Mouse (Mus musculus) retina, adult 2 months (tissue): ENCODE results near the gene Eif5a.
A peak's percentile ranks its signal among the peaks of the same experiment; 100 is the strongest.
"Not testable (repeated sequence)": the region's sequence is repeated elsewhere in the genome, so short reads cannot be mapped to it uniquely, and the experiment has no call there.

Experiments
- DNase-seq: peaks from one replicate; pipeline ENCODE4 v3.0.0-alpha.2; 2012; ENCODE audit warnings: low read depth, low spot score

Eif5a gene

GRCm38 (mm10) chr11:69921114-69922011, at the start of gene Eif5a:
Eif5a (minus strand) TSS chr11:69921958.
- peak; percentile 100 for DNase-seq

- DNase-seq, result no peak
Measured at GRCm38 (mm10) chr11:69970775-69971174, 49.0 kb upstream of the Eif5a start.

GRCm38 (mm10) chr11:69970222-69970621, 48.5 kb upstream of the Eif5a start:
- DNase-seq, result no peak

- DNase-seq, result no peak
Measured at GRCm38 (mm10) chr11:69968793-69969192, 47.0 kb upstream of the Eif5a start.

GRCm38 (mm10) chr11:69966860-69967517, 45.2 kb upstream of the Eif5a start:
- no peak for DNase-seq

GRCm38 (mm10) chr11:69966006-69966859, 44.5 kb upstream of the Eif5a start:
- no peak for DNase-seq

GRCm38 (mm10) chr11:69965271-69966005, 43.7 kb upstream of the Eif5a start:
- no peak for DNase-seq

GRCm38 (mm10) chr11:69964650-69965270, 43.0 kb upstream of the Eif5a start, which contains the start of gene Cldn7:
Cldn7 (plus strand) TSS chr11:69964779.
- DNase-seq, result no peak

GRCm38 (mm10) chr11:69961841-69962240, 40.1 kb upstream of the Eif5a start:
- DNase-seq, result no peak

GRCm38 (mm10) chr11:69960616-69961015, 38.9 kb upstream of the Eif5a start:
- no peak for DNase-seq

- DNase-seq, result no peak
Measured at GRCm38 (mm10) chr11:69956218-69956617, 34.5 kb upstream of the Eif5a start.

GRCm38 (mm10) chr11:69955618-69956017, 33.9 kb upstream of the Eif5a start:
- not testable (repeated sequence) for DNase-seq

GRCm38 (mm10) chr11:69953267-69953915, 31.6 kb upstream of the Eif5a start:
- no peak for DNase-seq

GRCm38 (mm10) chr11:69952274-69952673, 30.5 kb upstream of the Eif5a start:
- DNase-seq, result no peak

GRCm38 (mm10) chr11:69950807-69951459, 29.2 kb upstream of the Eif5a start:
- DNase-seq, result no peak

- peak; percentile 67 for DNase-seq
Measured at GRCm38 (mm10) chr11:69948763-69949150, 27.0 kb upstream of the Eif5a start.

- no peak for DNase-seq
Measured at GRCm38 (mm10) chr11:69948066-69948762, 26.5 kb upstream of the Eif5a start, which contains the start of gene Slc2a4. Slc2a4 (minus strand) TSS chr11:69948188.

GRCm38 (mm10) chr11:69947337-69948065, 25.7 kb upstream of the Eif5a start:
- no peak for DNase-seq
